Mouse (Mus musculus) MEL-GATA-1-ER (cell line): ENCODE measurements around the gene Tmem60.

Experiments used
- DNase-seq: peaks from one replicate; pipeline ENCODE4 v3.0.0-alpha.2; 2012; ENCODE audit warnings: low read depth; ENCODE audit errors: extremely low read depth

Tmem60 gene

DNA sequence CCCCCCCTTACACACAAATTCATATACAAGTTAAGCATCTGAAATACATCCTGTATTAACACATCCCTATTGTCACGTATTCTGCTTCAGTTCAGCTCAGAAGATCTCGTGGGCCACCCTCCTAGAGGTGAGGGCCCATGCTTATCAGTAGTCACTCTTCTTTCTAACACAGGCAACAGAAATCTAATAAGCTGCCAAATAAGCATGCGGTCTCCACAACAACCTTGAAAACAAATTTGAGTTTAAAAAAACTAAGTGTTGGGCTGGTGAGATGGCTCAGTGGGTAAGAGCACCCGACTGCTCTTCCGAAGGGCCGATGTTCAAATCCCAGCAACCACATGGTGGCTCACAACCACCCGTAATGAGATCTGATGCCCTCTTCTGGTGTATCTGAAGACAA, 24.2 kb downstream of the Tmem60 start:
- DNase-seq = no peak

- DNase-seq = no peak
Measured at GRCm38 (mm10) chr5:20911741-20912140, 29.8 kb downstream of the Tmem60 start.

DNA sequence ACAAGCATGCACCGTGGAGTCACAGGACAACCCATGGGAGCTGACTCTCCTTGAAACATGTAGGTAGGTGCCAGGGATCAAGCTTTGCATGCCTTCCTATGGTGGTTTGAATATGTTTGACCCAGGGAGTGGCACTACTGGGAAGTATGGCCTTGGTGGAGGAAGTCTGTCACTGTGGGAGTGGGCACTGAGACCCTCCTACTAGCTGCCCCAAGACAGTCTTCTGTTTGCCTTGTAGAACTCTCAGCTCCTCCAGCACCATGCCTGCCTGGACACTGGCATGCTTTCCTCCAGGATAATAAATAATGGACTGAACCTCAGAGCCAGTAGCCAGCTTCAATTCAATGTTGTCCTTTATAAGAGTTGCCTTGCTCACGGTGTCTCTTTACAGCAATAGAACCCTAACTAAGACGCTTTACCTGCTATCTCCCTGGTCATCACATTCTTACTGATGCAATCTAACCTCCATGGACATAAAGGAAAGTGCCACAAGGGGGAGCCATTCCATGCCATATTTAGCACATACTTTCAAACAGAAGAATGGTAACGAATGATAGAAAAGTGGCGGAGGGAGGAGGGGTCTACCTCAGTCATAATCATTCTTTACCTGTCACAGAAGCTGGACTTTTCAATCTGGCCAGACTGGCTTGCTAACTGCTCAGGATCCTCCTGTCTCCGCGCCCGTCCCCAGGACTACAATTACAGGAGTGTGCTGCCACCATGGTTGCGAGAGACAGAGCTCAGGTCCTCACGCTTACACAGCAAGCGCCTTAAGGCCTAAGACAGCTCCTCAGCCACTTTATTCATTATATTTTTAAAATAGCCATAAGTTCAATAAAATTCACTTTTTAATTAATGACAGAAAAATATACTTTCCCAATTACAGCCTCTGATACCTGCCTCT, 31.6 kb downstream of the Tmem60 start:
- no peak for DNase-seq

DNA sequence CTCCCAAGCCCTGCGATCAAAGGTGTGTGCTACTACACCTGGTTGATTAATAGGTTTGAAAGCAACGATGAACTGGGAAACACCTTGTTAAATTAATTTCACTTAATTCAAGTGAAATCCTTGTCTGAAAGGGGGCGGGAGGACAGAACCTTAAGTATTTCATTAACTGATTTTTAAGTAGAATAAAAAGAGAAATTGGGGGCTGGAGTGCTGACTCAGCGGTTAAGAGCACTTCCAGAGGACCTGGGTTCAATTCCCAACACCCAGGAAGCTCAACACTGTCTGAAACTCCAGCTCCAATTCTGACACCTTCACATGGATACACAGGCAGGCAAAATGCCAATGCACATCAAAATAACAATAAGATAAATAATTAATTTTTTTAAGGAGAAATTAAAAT, 37.0 kb downstream of the Tmem60 start:
- DNase-seq = no peak

- no peak for DNase-seq
Measured at GRCm38 (mm10) chr5:20919566-20919965, 37.6 kb downstream of the Tmem60 start.

DNA sequence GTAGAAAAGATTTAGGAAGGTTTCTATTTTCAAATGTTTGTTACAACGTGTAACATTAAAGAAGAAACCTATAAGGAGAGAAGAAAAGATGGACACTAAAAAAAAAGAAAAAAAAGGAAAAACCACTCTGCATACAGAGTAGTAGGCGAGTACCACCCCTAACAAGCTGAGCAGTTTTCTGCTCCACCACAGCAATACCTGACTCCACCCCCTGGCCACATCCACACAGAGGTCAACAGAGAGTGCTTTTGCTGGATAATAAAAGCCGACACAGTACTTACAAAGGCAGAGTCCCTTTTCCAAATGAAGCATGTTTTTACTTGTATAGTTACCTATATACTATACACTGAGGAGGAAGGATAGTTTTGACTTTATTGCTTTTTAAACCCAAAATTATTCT, 42.6 kb downstream of the Tmem60 start:
- DNase-seq = no peak

GRCm38 (mm10) chr5:20925451-20925850, 43.5 kb downstream of the Tmem60 start:
- DNase-seq = no peak

DNA sequence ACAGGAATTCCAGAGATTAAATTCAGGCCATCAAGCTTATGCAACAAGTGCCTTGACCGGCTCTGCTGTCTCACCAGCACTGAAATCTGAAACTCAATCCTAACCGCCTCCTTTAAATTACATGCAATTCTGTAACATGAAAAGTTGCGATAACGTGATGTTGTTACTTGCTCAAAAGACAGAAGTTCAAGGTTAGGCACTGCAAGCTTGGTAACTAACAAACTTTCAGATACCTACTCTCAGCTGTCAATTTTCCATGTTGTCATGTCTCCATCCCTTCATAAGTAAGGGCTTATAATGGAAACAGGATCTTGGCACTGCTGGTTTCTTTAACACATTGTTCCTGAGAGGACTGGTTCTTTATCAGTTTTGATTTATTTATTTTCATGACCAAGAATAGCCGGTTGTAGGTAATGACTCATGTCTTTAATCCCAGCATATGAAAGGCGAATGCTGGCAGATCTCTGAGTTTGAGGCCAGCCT, 47.7 kb downstream of the Tmem60 start:
- no peak for DNase-seq

- no peak for DNase-seq
Measured at GRCm38 (mm10) chr5:20930430-20930829, 48.4 kb downstream of the Tmem60 start.

- no peak for DNase-seq
Measured at GRCm38 (mm10) chr5:20931300-20931699, 49.3 kb downstream of the Tmem60 start.

DNA sequence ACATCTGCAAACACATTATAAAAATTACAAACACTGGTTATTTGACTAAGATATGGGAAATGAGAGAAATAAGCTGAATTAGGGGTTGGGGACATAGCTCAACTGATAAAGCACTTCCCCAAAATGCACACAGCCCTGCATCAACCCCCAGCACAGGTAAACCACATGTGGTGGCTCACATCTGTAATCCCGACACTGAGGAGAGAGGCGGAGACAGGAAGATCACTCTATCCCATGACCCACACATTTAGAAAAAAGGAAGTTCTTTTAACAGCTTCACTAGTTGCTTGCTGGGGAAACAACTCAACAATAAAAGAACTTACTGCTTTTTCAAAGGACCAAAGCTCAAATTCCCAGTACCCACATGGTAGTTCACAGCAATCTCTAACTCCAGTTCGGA, 50.6 kb downstream of the Tmem60 start:
- DNase-seq = peak; percentile 98

GRCm38 (mm10) chr5:20935934-20936333, 53.9 kb downstream of the Tmem60 start:
- DNase-seq = no peak
